Mouse (Mus musculus): Measurements from ENCODE around the gene Id3.

Gene Id3

DNA sequence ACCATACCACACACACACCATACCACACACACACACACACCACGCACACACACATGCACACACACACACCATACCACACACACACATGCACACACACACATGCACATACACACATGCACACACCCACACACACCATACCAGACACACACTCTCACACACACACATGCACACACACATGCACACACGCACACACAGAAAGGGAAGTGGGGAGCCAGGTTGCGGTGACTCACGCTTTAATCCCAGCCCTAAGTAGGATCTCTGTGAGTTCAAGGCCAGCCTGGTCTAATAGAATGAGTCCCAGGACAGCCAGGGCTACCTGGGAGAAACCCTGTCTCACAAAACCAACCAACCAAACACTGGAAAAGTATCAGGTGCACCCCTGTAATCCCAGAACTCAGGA lies 18.7 kb upstream of the Id3 start:
- DNase-seq (ENCODE audit: low spot score in 2 of 2) = no peak

DNA sequence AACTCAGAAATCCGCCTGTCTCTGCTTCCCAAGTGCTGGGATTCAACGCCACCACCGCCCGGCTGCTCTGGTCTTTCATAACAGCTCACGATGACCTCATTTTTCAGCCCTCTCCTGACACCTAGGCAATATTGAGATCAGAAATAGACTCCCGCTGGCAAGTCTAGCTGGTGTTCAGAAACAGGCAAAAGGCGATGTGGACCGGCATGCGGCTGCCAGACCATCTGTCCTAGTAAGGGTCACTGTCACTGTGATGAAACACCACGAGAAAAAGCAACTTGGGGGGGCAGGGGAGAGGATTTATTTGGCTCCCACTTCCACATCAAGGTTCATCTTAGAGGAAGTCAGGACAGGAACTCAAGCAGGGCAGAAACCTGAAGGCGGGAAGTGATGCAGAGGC lies 17.8 kb upstream of the Id3 start:
- no peak for DNase-seq (ENCODE audit: low spot score in 2 of 2)

GRCm38 (mm10) chr4:136126019-136126418 lies 17.3 kb upstream of the Id3 start:
- DNase-seq (ENCODE audit: low spot score in 2 of 2) = no peak

- DNase-seq (ENCODE audit: low spot score in 2 of 2) = no peak
These were observed 15.6 kb upstream of the Id3 start for GRCm38 (mm10) chr4:136127670-136128069.

GRCm38 (mm10) chr4:136129842-136130241 lies 13.5 kb upstream of the Id3 start:
- no peak for DNase-seq (ENCODE audit: low spot score in 2 of 2)

- no peak for DNase-seq (ENCODE audit: low spot score in 2 of 2)
These were observed 9.5 kb upstream of the Id3 start for GRCm38 (mm10) chr4:136133801-136134200.

DNA sequence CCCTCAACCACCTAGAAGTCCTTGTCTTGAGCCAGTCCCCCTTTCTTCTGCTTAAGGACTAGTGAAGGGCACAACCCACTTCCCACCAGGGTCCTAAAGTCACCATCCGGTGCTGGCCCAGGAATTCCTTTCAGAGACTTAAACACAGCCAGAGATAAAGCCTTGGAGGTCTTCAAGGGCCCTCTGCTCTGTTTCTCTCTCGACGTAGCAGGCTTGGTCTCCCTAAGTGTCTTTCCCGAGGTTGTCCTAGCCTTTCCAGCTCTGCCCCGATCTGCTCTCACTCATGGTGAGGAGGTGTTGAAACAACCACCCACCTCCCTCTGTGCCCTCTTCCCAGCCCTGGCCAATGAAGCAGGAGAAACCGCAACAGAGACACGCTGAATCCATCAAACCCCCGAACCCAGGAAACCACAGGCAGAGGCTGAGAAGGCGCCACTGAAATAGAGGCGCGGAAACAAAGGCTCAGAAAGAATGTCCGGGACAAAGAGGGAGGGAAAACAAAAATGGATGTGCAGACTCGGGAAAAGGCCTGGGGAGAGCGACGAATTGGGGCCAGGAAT lies 8.8 kb upstream of the Id3 start:
- no peak for DNase-seq (ENCODE audit: low spot score in 2 of 2)

DNA sequence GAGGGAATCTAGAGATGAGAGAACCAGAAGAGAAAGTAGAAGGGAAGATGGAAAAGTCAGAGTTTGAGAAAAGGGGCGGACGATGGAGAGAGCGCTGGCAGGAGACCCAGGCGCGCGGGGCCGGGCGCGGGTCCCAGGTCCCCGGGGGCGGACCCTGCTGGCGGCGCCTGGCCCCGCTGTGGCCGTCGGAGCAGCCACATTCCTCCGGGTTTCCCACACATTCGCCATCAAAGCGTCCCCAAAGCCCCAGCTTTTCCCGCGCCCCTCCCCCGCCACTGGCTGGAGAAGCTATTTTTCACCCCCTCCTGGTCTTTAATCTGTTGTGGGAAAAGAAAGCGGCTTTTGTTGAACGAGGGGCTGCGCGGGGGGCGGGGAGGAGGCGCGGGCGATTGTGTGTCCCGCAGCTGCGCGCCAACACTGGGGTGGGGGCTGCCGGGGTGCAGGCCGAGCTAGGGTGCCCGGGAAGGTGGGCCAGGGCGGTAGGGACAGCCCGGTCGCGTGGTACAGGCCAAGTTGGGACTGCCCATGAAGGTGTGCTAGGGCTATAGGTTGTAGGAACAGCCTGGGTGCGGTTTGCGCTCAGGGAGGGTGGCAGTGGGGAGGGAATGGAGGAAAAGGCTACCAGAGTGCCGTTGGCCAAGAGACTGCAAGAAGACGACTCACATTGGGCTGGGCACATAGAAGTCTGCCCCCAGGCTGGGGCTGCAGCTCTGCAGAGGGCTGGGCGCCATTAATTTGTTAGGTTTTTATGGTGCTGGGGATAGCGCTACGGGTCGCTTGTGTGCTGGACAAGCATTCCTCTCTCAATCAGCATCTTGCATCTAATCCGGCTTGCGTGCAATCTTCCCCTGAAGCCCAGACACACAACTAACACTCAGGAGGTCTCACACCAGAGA lies 8.1 kb upstream of the Id3 start:
- DNase-seq (ENCODE audit: low spot score in 2 of 2) = peak; percentile 55 to 64

DNA sequence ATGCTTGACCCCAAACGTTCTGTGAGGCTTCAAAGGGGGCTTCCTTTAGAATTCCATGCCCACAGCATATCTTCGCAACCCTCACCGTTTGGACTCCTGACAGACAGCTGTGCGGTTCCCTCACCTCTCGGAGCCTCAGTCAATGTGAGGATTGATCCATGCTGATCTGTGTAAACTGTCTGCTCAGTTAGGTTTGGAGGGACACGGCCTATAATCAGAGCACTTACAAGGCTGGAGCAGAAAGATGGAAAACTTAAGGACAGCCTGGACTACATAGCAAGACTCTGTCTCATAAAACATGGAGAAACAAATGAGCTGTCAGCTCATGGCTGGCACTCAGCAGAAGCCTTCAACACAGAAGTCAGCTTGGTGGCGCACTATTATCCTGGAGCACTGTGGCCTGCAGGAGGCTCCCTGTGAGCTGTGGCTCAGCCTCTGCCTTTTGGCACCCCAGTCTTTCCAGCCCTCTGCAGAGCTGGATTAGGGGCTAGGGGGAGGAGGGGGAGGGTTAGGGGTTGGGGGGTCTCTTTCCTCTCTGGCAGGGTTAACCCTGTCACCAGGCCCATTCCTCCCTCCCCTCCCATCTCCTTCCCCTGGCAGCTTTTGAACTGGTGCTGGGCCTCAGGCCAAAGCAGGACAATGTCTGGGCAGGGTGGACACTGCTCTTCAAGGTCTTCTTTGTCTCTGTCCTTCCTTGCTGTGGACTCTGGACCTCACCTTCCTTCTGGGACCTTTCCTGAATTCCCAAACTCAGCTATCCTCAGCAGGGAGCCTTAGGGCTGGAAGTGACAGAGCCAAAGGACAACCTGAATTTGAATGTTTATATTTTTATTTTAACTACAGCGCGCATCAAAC lies 7.2 kb upstream of the Id3 start:
- no peak for DNase-seq (ENCODE audit: low spot score in 2 of 2)

DNA sequence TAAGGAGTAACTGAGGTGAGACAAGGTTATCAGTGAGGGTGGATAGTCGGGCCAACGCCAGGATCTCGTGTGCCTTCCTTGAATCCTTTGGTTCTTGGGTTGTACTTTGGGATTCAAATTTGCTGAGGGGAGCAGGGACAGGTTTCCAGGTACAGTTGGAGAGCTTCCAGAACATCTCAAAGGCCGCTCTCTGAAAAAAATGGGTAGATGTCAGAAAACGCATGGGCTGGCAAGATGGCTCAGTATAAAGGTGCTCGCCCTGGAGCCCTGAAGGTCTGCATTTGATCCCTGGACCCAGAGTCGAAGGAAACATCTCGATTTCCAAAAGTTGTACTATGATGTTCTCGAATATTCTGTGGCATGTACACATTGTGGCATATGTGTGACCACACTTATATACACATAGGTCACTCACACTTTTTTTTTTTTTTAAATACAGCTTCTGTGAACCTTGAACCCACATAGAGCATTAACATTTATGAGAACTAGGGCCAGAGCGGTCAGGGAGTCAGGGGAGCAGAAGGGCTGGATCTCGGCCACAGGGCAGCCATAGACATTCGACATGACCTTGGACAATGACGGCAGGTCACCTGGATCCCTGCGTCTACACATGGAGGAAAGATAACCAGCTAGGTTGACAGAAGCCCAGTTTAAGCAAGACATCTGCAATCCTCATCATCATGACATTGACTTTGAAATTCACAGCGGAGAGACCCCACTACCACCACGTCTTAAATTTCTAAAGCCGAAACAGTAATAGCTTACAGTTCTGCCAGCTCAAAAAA lies 3.8 kb upstream of the Id3 start:
- DNase-seq (ENCODE audit: low spot score in 2 of 2) = no peak

DNA sequence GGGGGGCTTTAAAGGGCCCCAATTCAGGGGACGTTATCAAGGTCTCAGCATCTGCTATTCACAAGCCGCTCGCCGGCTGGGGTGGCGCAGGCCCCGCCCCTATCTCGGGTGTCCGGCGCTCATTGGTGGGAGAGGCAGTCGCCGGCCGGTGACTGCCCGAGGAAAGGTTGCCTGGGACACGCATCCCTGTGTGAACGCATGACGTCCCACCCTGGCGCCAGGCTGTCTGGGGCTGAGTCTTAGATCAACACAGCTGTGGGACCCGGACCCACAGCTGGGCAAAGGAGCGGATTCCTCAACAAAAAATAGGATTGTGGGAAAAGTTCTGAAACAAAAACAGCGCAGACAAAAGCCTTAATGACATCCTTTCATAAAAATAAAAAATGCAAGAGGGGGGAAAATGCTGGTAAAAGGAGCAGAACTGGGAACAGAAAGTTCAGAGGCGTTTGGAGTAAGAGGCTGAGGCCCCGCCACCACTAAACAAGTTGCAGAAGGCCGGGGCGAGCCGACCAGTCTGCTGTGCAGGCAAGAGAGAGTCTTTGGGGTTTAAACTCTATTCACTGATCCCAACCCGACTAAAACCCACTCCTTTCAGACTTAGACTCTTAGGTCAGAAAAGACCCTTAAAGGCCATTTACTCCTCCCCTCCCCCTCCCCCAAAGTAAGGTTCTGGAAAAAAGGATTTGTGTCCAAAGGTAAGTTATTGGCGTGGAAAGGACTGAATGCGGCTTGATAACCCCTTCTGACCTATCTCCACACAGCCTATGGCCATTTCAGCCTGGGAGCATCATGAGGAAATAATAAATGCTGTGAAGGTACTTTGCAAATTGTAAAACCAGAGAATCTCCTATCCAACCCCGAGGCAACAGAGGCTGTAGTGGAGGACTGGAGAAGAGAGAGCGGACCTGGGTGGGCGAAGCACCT lies 2.7 kb upstream of the Id3 start:
- DNase-seq (ENCODE audit: low spot score in 2 of 2) = peak; percentile 62 to 78

DNA sequence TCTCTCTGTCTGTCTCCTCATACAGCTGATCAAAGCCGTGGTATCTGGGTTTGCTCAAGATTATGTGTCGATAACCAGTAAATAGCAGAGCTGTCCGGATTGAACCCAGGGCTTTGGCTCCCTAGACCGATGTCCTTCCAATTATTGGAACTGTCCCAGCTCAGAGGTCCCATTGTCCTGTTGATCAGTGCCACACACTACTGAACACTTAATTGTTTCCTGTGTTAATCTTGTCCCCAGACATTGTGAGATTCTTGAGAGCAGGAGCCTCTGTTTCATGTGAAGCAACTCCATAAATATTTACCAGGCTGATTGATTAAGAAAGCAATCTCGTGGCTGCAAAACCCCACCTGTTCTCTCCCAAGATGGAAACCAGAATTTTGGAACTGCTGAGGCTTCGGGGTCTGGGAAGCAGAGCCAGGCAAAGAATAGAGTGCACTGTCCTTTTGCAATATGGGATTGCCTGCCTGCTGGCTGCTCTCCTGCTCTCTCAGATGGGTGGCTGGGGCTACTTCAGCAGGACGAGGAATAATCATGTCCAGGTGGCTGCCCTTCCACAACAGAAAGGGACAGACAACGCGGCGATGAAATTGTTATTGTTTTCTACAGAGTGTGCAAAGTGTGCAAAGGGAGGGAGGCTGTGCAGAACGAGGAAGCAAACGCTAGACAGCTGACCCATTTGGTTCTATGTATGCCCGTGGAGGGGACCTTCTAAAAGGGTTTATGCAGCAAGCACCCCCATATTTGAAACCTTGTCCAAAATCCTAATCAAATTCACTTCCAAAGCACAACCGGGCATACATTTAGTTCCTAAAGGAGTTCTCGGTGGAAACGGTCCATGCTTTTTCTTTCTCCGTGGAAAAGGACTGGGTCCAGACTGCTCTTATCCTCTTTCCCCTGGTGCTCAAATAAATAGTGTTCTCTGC lies 767 bp upstream of the Id3 start:
- no peak for DNase-seq (ENCODE audit: low spot score in 2 of 2)

- DNase-seq (ENCODE audit: low spot score in 2 of 2) = peak in 1 of 2 experiments; percentile 23
These were observed 1.0 kb downstream of the Id3 start for GRCm38 (mm10) chr4:136144126-136144926.

- no peak for DNase-seq (ENCODE audit: low spot score in 2 of 2)
These were observed 1.6 kb downstream of the Id3 start for GRCm38 (mm10) chr4:136144927-136145292.

- DNase-seq (ENCODE audit: low spot score in 2 of 2) = no peak
These were observed 2.1 kb downstream of the Id3 start for GRCm38 (mm10) chr4:136145362-136145885.

DNA sequence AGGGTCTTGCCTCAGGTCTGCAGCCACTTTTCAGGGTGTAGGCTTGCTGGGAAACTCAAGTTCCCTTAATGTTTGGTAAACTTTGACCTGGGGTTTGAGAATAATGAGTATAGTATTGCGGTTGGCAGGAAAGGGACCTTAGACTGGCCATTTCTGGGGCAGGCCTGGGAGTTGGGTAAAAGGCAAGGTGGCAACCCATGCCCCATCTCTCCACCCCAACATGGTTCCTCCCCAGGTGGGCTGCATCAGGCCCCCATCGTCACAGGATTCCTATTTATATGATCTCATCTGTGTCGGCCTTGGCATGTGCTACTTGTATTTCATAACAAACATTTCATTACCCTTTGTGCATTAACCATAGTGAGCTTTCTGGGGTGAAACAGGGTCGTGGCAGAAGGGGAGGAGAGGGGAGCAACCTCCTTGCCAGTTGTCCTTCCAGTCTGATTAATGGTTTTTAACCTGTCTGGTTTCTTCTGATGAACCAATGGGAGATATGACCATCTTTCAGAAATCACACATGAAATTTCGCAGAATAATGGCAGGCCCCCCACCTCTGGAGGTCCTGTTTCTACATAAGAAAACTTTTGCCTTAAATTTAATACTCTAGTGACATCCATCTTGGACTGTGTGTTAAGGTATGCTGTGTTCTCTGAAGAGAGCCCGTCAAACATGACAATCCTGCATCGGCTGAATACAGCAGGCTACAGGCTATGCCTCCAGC lies 2.9 kb downstream of the Id3 start:
- no peak for DNase-seq (ENCODE audit: low spot score in 2 of 2)

- DNase-seq (ENCODE audit: low spot score in 2 of 2) = no peak
These were observed 3.4 kb downstream of the Id3 start for GRCm38 (mm10) chr4:136146712-136147154.

All from frontal cortex, postnatal 14 days (tissue).